Mouse (Mus musculus): ENCODE measurements around the gene Kazn.

DNA sequence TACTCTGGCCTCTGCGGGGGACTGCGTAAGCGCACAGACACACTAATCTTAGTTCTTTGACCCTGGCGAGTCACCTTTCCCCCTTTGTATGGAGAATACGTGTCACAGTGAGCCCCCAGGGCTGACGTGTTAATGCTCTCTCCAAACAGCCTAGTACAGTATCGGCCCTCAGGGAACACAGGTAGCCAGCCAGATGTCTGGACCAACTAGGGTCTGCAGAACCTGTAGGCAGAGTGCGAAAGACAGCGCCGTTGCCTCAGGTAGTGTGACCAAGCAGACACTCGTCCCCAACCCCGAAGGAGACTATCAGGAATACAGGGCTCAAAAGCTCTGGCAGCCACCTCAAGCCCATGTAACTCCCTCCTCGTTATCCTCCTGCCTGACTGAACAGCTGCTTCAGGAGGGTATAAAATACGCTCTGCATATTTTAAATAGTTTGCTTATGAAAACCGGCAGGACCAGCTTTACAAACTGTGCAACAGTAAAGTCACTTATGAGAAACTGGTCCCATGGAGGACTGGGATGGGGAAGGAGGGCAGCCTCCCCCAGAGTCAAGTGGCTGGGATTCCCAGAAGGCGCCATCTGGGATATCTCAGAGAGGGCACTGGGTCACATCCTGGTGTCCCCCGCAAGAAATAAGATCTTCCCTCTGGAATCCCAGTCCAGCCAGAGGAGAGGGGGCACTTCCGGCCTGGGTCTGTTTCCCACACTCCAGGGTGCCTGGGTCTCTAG lies 18.0 kb downstream of the Kazn start:
- no peak for TF ChIP-seq POLR2A (IDR thresholded peaks at IDR 0.05; ENCODE audit: borderline replicate concordance, control insufficient read depth, low read depth, low read length)
- no peak for TF ChIP-seq CTCF (IDR thresholded peaks at IDR 0.05; ENCODE audit: control insufficient read depth, insufficient read depth, low read length)
